Mouse (Mus musculus) limb, embryonic 13.5 days (tissue): ENCODE measurements at regions not wholly inside any gene's neighbourhood (a gene's known extent, or its start where the extent isn't known, plus 50 kb on each side); places are given as distances from the start of the nearest gene placed in this dataset.

Source experiments
- ATAC-seq: fragments of 200-750 bp; cut with Nextera tagmentation; 2 replicates; pipeline ENCODE4 v1.8.0; 2017; ENCODE audit warnings: low read depth, moderate number of reproducible peaks, moderate TSS enrichment; ENCODE audit not compliant: low FRiP score
- H3K27ac ChIP-seq: fragments of 300-500 bp; sonication (generic); 2 replicates; pipeline ENCODE4 v1.5.1; 2015; ENCODE audit warnings: inconsistent platforms, mild to moderate bottlenecking, moderate library complexity
- H3K27me3 ChIP-seq: fragments of 300-500 bp; sonication (generic); 2 replicates; pipeline ENCODE4 v1.6.1; 2015; ENCODE audit warnings: mild to moderate bottlenecking, inconsistent platforms
- H3K36me3 ChIP-seq: fragments of 300-500 bp; sonication (generic); 2 replicates; pipeline ENCODE4 v1.6.1; 2015; ENCODE audit warnings: inconsistent platforms, mild to moderate bottlenecking, moderate library complexity
- H3K4me1 ChIP-seq: fragments of 300-500 bp; sonication (generic); 2 replicates; pipeline ENCODE4 v1.6.1; 2015; ENCODE audit warnings: inconsistent platforms
- H3K4me2 ChIP-seq: fragments of 300-500 bp; sonication (generic); replicated peaks from 2 replicates; pipeline ENCODE4 v1.6.1; 2015; ENCODE audit warnings: inconsistent platforms, mild to moderate bottlenecking, moderate library complexity
- H3K4me3 ChIP-seq: fragments of 300-500 bp; sonication (generic); 2 replicates; pipeline ENCODE4 v1.5.1; 2015; ENCODE audit warnings: moderate library complexity, mild to moderate bottlenecking, inconsistent platforms
- H3K9ac ChIP-seq: fragments of 300-500 bp; sonication (generic); 2 replicates; pipeline ENCODE4 v1.6.1; 2015; ENCODE audit warnings: mild to moderate bottlenecking, inconsistent platforms
- H3K9me3 ChIP-seq: fragments of 300-500 bp; sonication (generic); 2 replicates; pipeline ENCODE4 v1.6.1; 2016; ENCODE audit warnings: inconsistent platforms
- WGBS: fragments of 180-500 bp; shearing (Covaris S2); methylation state at CpG from one replicate; pipeline ENCODE4 v1.1.7; 2015; 5-methylcytosine and 5-hydroxymethylcytosine counted together

DNA sequence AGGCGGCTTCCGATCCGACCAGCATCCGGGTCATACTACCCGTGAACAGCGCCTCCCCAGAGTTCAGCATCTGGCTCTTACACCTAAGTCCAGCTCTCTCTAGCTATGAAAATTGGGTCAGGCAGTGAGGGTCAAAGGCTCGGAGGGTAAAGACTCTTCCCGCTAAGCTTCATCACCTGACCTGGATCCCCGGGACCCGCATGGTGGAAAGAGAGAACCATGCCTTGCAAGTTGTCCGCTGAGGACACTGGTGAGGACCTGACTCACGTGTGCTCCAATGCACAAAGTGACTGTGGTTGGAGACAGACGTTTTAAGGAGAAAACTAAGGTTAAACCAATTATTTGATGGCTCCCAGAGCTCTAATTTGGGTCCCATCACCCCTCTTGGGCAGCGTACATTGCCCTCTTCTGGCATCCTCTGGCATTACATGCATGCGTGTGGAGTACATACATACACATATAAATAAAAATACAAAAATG is 74.6 kb upstream of the Sall4 start:
- ATAC-seq = no peak
- Histone ChIP-seq H3K36me3 (no peaks in the 10 kb centered on the region), H3K4me3 (no peak overlapping the region; the same call in 1 of the 2 replicates), H3K9me3 (no peaks in the 10 kb centered on the region), H3K9ac (no peak overlapping the region), H3K27me3 (peaks cover 63% of the 10 kb centered on the region), H3K4me1 (peaks cover 30% of the 10 kb centered on the region), H3K4me2 (peak overlapping the region; percentile 41), H3K27ac (no peak overlapping the region)
- WGBS = 8% methylated on average over 15 of the region's 15 CpGs

DNA sequence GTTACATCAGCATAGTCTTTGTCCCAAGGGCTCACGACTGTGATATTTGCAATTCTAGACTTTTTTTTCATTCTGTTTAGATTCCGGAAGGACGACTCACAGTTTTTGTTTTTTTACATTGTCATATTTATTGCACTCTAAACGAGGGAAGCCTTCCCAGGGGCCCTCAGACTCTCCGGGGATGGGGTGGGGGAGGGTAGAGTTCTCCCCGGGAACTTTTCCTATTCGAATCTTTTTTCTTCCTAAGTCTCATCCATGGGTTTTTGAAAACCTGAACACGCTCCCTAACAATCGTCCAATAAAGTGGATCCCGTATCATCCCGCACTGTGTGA is 73.9 kb upstream of the Sall4 start:
- Histone ChIP-seq H3K36me3 (no peaks in the 10 kb centered on the region), H3K27ac (no peak overlapping the region), H3K4me3 (no peak overlapping the region; the same call in 1 of the 2 replicates), H3K4me2 (peak overlapping the region; percentile 41), H3K9ac (no peak overlapping the region), H3K9me3 (no peaks in the 10 kb centered on the region), H3K27me3 (peaks cover 67% of the 10 kb centered on the region), H3K4me1 (peaks cover 30% of the 10 kb centered on the region)
- WGBS = 2% methylated on average over 11 of the region's 11 CpGs
- no peak for ATAC-seq

- Histone ChIP-seq H3K9me3 (no peaks in the 10 kb centered on the region), H3K27me3 (peaks cover 67% of the 10 kb centered on the region), H3K4me1 (peaks cover 30% of the 10 kb centered on the region), H3K4me3 (no peak overlapping the region), H3K27ac (no peak overlapping the region), H3K4me2 (no peak overlapping the region), H3K9ac (no peak overlapping the region), H3K36me3 (no peaks in the 10 kb centered on the region)
- 8% methylated on average over 19 of the region's 19 CpGs for WGBS
- no peak for ATAC-seq
Measured at GRCm38 (mm10) chr2:168840853-168841712, 73.3 kb upstream of the Sall4 start.

- no peak overlapping the region for H3K9ac ChIP-seq
Measured at GRCm38 (mm10) chr2:168839811-168840655, 72.3 kb upstream of the Sall4 start.

DNA sequence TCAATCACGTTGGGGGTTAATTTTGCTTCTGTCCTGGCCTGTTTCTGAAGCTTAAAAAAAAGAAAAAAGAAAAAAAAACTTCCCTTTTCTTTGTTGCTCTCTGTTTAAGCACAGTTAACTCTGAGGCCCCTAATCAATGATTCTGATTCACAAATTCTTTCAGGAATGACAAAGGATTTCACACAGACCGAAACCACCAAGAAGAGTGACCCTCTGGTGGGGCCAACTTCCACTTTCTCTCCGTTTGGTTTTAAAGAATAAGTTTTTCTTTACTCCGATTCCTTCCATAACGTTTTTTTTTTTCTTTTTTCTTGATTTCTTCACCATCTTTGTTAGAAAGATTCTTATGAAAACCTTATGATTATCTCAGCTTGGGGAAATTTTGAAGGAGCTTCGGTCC is 71.5 kb upstream of the Sall4 start:
- H3K4me3 ChIP-seq = no peak overlapping the region
- WGBS = 17% methylated on average over 6 of the region's 6 CpGs

More at GRCm38 (mm10) chr2:168839811-168840655, 72.3 kb upstream of the Sall4 start:
- H3K27ac ChIP-seq = no peak overlapping the region
- no peaks in the 10 kb centered on the region for H3K36me3 ChIP-seq
- no peak for ATAC-seq
- no peaks in the 10 kb centered on the region for H3K9me3 ChIP-seq
- H3K27me3 ChIP-seq = peaks cover 67% of the 10 kb centered on the region
- H3K4me2 ChIP-seq = peak overlapping the region; percentile 57
- WGBS = 2% methylated on average over 24 of the region's 24 CpGs
- H3K4me1 ChIP-seq = peaks cover 30% of the 10 kb centered on the region
- peak overlapping the region; percentile 30 for H3K4me3 ChIP-seq

GRCm38 (mm10) chr2:168838681-168839080 is 70.9 kb upstream of the Sall4 start:
- Histone ChIP-seq H3K27me3 (peaks cover 64% of the 10 kb centered on the region), H3K4me1 (peaks cover 30% of the 10 kb centered on the region), H3K9ac (no peak overlapping the region), H3K4me3 (no peak overlapping the region), H3K27ac (no peak overlapping the region), H3K9me3 (no peaks in the 10 kb centered on the region), H3K36me3 (no peaks in the 10 kb centered on the region), H3K4me2 (peak overlapping the region; percentile 22)
- WGBS = 9% methylated on average over 12 of the region's 12 CpGs
- no peak for ATAC-seq

More for the DNA sequence above, 71.5 kb upstream of the Sall4 start:
- ATAC-seq = no peak
- Histone ChIP-seq H3K36me3 (no peaks in the 10 kb centered on the region), H3K4me2 (no peak overlapping the region), H3K4me1 (peaks cover 30% of the 10 kb centered on the region), H3K27ac (no peak overlapping the region), H3K9me3 (no peaks in the 10 kb centered on the region), H3K9ac (no peak overlapping the region), H3K27me3 (peaks cover 64% of the 10 kb centered on the region)

GRCm38 (mm10) chr2:168837951-168838570 is 70.3 kb upstream of the Sall4 start:
- H3K9me3 ChIP-seq = no peaks in the 10 kb centered on the region
- H3K27me3 ChIP-seq = peaks cover 59% of the 10 kb centered on the region
- H3K9ac ChIP-seq = no peak overlapping the region
- H3K36me3 ChIP-seq = no peaks in the 10 kb centered on the region
- no peak overlapping the region for H3K27ac ChIP-seq
- H3K4me3 ChIP-seq = no peak overlapping the region
- H3K4me1 ChIP-seq = peaks cover 30% of the 10 kb centered on the region
- H3K4me2 ChIP-seq = no peak overlapping the region
- WGBS = 27% methylated on average over 5 of the region's 5 CpGs
- no peak for ATAC-seq

DNA sequence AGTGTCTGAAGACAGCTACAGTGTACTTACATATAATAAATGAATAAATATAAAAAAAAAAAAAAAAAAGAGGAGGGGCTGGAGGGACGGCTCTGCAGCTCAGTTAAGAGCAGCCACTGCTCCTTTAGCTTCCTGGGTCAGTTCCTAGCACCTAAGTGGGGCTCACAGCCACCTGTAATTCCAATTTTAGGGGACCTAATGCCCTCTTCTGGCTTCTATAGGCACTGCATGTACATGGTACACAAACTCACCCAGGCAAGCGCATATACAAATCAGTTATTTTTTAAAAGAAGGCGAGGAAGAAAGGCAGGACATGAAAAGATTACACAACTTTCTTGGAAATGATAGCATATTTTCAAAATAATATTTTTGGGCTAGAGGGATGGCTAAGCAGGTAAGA is 67.0 kb upstream of the Sall4 start:
- H3K27me3 ChIP-seq = peaks cover 36% of the 10 kb centered on the region
- no peak overlapping the region for H3K9ac ChIP-seq
- no peak overlapping the region for H3K4me3 ChIP-seq
- WGBS = 95% methylated on average over 3 of the region's 3 CpGs
- H3K36me3 ChIP-seq = no peaks in the 10 kb centered on the region
- H3K4me1 ChIP-seq = peaks cover 21% of the 10 kb centered on the region
- no peak overlapping the region for H3K4me2 ChIP-seq
- H3K9me3 ChIP-seq = no peaks in the 10 kb centered on the region
- no peak for ATAC-seq
- no peak overlapping the region for H3K27ac ChIP-seq

DNA sequence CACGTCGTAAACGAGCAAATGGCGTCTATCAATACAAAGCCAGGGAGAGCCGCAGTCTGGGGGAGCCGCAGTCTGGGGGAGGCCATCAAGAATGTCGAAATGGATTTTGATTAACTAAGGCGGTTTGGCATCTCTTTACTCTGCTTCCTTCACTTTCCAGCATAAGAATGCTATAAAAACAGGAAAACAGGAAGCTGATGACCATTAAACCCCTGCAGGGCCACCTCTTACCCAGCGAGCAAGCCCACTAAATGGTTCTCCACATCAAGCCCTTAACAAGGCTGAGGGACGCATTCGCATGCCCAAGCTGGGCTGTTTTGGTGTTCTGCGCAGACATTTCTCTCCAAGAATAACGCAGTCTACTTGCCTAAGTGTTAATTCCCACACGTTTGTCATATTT is 64.0 kb upstream of the Sall4 start:
- no peaks in the 10 kb centered on the region for H3K9me3 ChIP-seq
- H3K36me3 ChIP-seq = no peaks in the 10 kb centered on the region
- H3K27me3 ChIP-seq = peaks cover 8% of the 10 kb centered on the region; the same call in 1 of the 2 replicates
- H3K4me3 ChIP-seq = no peak overlapping the region; the same call in 1 of the 2 replicates
- no peak overlapping the region for H3K27ac ChIP-seq
- WGBS = 10% methylated on average over 14 of the region's 14 CpGs
- no peak for ATAC-seq
- peak overlapping the region; percentile 47 for H3K4me2 ChIP-seq
- H3K4me1 ChIP-seq = peaks cover 10% of the 10 kb centered on the region
- H3K9ac ChIP-seq = no peak overlapping the region

DNA sequence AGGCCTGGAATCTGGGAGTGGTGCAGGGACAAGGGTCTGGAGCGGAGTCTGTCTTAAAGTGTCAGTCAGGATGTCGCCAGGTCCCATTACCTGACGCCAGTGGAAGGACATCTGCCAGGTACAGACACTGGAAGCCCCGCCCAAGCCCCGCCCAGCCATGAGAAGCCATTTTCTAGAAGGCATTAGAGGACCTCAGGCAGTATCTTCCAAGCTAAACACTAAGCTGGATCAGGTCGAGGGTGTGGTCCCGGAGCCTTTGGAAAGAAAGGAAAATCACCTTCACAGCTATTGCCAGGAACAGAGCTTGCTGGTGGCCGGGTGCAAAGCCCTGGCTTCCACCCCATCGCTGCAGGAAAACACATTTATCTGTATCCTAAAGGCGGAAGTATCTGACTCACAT is 52.9 kb upstream of the Sall4 start:
- Histone ChIP-seq H3K9me3 (no peaks in the 10 kb centered on the region), H3K9ac (no peak overlapping the region), H3K4me2 (no peak overlapping the region), H3K4me1 (0 out of 2 replicates have a peak, but pooled peaks cover 6% of the 10 kb centered on the region), H3K27me3 (no peaks in the 10 kb centered on the region), H3K4me3 (no peak overlapping the region), H3K27ac (no peak overlapping the region), H3K36me3 (no peaks in the 10 kb centered on the region)
- ATAC-seq = no peak
- WGBS = 58% methylated on average over 10 of the region's 10 CpGs
